Mouse (Mus musculus) bone marrow, adult 2 months (tissue): ENCODE measurements at regions not wholly inside any gene's neighbourhood (a gene's known extent, or its start where the extent isn't known, plus 50 kb on each side); places are given as distances from the start of the nearest gene placed in this dataset.

Experiments
- CTCF ChIP-seq: fragments of 200-500 bp; IDR thresholded peaks from 2 replicates; pipeline ENCODE4 v1.5.1; 2011; ENCODE audit warnings: low read length, control low read depth; ENCODE audit not compliant: control insufficient read depth, insufficient read depth
- POLR2A ChIP-seq: fragments of 200-500 bp; IDR thresholded peaks from 2 replicates; pipeline ENCODE4 v1.6.1; 2011; ENCODE audit warnings: low read depth, mild to moderate bottlenecking, control low read depth, low read length, borderline replicate concordance; ENCODE audit not compliant: control insufficient read depth

DNA sequence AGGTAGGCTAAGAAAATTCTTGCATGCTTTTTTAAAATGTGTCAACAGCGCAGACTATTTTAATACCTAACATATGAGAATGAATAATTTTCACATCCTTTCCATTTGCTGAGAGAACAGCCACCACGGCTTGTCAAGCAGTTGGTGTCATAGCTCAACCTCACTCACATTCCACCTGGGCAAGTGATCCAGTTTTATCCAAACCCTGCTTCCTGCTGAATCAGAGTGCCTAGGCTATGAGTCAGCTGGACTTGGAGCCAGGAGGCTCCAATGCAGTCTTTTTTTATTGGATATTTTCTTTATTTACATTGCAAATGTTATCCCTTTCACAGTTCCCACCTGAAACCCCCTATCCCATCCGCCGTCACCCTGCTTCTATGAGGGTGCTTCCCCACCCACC is 210.5 kb upstream of the Spaca1 start:
- TF ChIP-seq CTCF (no peak), POLR2A (no peak)
